Mouse (Mus musculus) MEL (cell line): Measurements from ENCODE around the gene Rnf151. TPM values are rescaled to one million over a fixed set of nuclear protein-coding genes. Genes with fewer than 3 reads are reported as not detected.

Source experiments
- DNase-seq: peaks from one replicate; pipeline ENCODE4 v3.0.0; 2011; ENCODE audit warnings: low read depth, low spot score
- H3K27ac ChIP-seq: 2 replicates; pipeline ENCODE4 v1.5.1; 2012; ENCODE audit warnings: low read depth, mild to moderate bottlenecking, control low read depth, low read length, moderate library complexity; ENCODE audit not compliant: control insufficient read depth
- H3K27me3 ChIP-seq, 2 experiments: fragments of 150-350 bp in 1 of 2; sonication (generic) in 1 of 2; 2 replicates each; pipeline ENCODE4 v1.6.1; 2012; ENCODE audit warnings: low read length in 2 of 2, mild to moderate bottlenecking in 2 of 2, improper control_type of control experiment in 1 of 2, moderate library complexity in 1 of 2; ENCODE audit not compliant: insufficient read depth in 2 of 2, control insufficient read depth in 1 of 2
- H3K36me3 ChIP-seq, 2 experiments: 2 replicates each; pipeline ENCODE4 v1.6.1; 2012 to 2014; ENCODE audit warnings: low read length in 2 of 2, improper control_type of control experiment in 1 of 2, inconsistent platforms in 1 of 2, mild to moderate bottlenecking in 1 of 2; ENCODE audit not compliant: insufficient read depth in 2 of 2, control insufficient read depth in 1 of 2
- H3K4me1 ChIP-seq, 2 experiments: fragments of 150-350 bp in 1 of 2; sonication (generic) in 1 of 2; 2 replicates each; pipeline ENCODE4 v1.6.1; 2012; ENCODE audit warnings: low read length in 2 of 2, improper control_type of control experiment in 1 of 2, mild to moderate bottlenecking in 1 of 2; ENCODE audit not compliant: insufficient read depth in 2 of 2, control insufficient read depth in 1 of 2
- H3K4me3 ChIP-seq, 2 experiments: fragments of 150-350 bp in 1 of 2; sonication (generic) in 1 of 2; 2 replicates each; pipeline ENCODE4 v1.5.1; 2012; ENCODE audit warnings: low read depth in 2 of 2, low read length in 2 of 2, mild to moderate bottlenecking in 2 of 2, moderate library complexity in 2 of 2, control low read depth in 1 of 2, improper control_type of control experiment in 1 of 2; ENCODE audit not compliant: control insufficient read depth in 1 of 2, insufficient read depth in 1 of 2
- H3K79me2 ChIP-seq: 2 replicates; pipeline ENCODE4 v1.6.1; 2012; ENCODE audit warnings: mild to moderate bottlenecking, low read length, moderate library complexity; ENCODE audit not compliant: control insufficient read depth, poor library complexity, insufficient read depth
- H3K9ac ChIP-seq: 2 replicates; pipeline ENCODE4 v1.6.1; 2012; ENCODE audit warnings: low read depth, mild to moderate bottlenecking, control low read depth, low read length, moderate library complexity; ENCODE audit not compliant: control insufficient read depth, poor library complexity, severe bottlenecking
- H3K9me3 ChIP-seq: fragments of 150-350 bp; sonication (generic); replicated peaks from 2 replicates; pipeline ENCODE4 v1.6.1; 2012; ENCODE audit warnings: mild to moderate bottlenecking, low read length, improper control_type of control experiment, moderate library complexity; ENCODE audit not compliant: insufficient read depth
- CHD2 ChIP-seq: IDR thresholded peaks from 2 replicates; pipeline ENCODE4 v1.6.1; 2011; ENCODE audit warnings: low read length, improper control_type of control experiment
- ELF1 ChIP-seq: IDR thresholded peaks from 2 replicates; pipeline ENCODE4 v1.6.1; 2014; ENCODE audit warnings: low read depth, mild to moderate bottlenecking, inconsistent platforms, low read length, improper control_type of control experiment, moderate library complexity
- EP300 ChIP-seq, 2 experiments: IDR thresholded peaks; 2 replicates each; pipeline ENCODE4 v1.6.1; 2011; ENCODE audit warnings: improper control_type of control experiment in 2 of 2, low read length in 2 of 2, low read depth in 1 of 2, mild to moderate bottlenecking in 1 of 2
- ETS1 ChIP-seq: IDR thresholded peaks from 2 replicates; pipeline ENCODE4 v1.6.1; 2012; ENCODE audit warnings: low read depth, mild to moderate bottlenecking, inconsistent platforms, low read length, improper control_type of control experiment, moderate library complexity
- GABPA ChIP-seq: IDR thresholded peaks from 2 replicates; pipeline ENCODE4 v1.6.1; 2012; ENCODE audit warnings: low read depth, mild to moderate bottlenecking, inconsistent platforms, low read length, improper control_type of control experiment, moderate library complexity
- GATA1 ChIP-seq: IDR thresholded peaks from 2 replicates; pipeline ENCODE4 v1.6.1; 2011; ENCODE audit warnings: low read depth, low read length, improper control_type of control experiment
- HCFC1 ChIP-seq: IDR thresholded peaks from 2 replicates; pipeline ENCODE4 v1.6.1; 2012; ENCODE audit warnings: low read depth, mild to moderate bottlenecking, inconsistent platforms, low read length, improper control_type of control experiment, moderate library complexity
- JUND ChIP-seq: IDR thresholded peaks from 2 replicates; pipeline ENCODE4 v1.6.1; 2011; ENCODE audit warnings: low read depth, mild to moderate bottlenecking, improper control_type of control experiment, low read length
- MAFK ChIP-seq: IDR thresholded peaks from 2 replicates; pipeline ENCODE4 v1.6.1; 2011; ENCODE audit warnings: low read depth, mild to moderate bottlenecking, low read length, improper control_type of control experiment, borderline replicate concordance
- MAX ChIP-seq: IDR thresholded peaks from 2 replicates; pipeline ENCODE4 v1.6.1; 2011; ENCODE audit warnings: low read length, improper control_type of control experiment
- MAZ ChIP-seq: IDR thresholded peaks from 2 replicates; pipeline ENCODE4 v1.6.1; 2012; ENCODE audit warnings: low read depth, mild to moderate bottlenecking, inconsistent platforms, low read length, improper control_type of control experiment
- MEF2A ChIP-seq: IDR thresholded peaks from 2 replicates; pipeline ENCODE4 v1.6.1; 2014; ENCODE audit warnings: low read depth, mild to moderate bottlenecking, inconsistent platforms, low read length, improper control_type of control experiment; ENCODE audit not compliant: poor library complexity, insufficient replicate concordance, severe bottlenecking; ENCODE audit errors: extremely low read depth
- MXI1 ChIP-seq: IDR thresholded peaks from 2 replicates; pipeline ENCODE4 v1.6.1; 2011; ENCODE audit warnings: mild to moderate bottlenecking, low read depth, low read length, improper control_type of control experiment
- MYB ChIP-seq: IDR thresholded peaks from 2 replicates; pipeline ENCODE4 v1.6.1; 2011; ENCODE audit warnings: mild to moderate bottlenecking, low read depth, low read length, improper control_type of control experiment
- MYC ChIP-seq: IDR thresholded peaks from 2 replicates; pipeline ENCODE4 v1.6.1; 2011; ENCODE audit warnings: low read depth, mild to moderate bottlenecking, low read length, improper control_type of control experiment, moderate library complexity
- NELFE ChIP-seq: IDR thresholded peaks from 2 replicates; pipeline ENCODE4 v1.6.1; 2011; ENCODE audit warnings: low read depth, low read length, improper control_type of control experiment
- NRF1 ChIP-seq: IDR thresholded peaks from 2 replicates; pipeline ENCODE4 v1.6.1; 2014; ENCODE audit warnings: low read depth, mild to moderate bottlenecking, inconsistent platforms, low read length, improper control_type of control experiment, moderate library complexity; ENCODE audit not compliant: poor library complexity, insufficient read depth, severe bottlenecking
- POLR2A ChIP-seq, 2 experiments: IDR thresholded peaks; 2 replicates each; pipeline ENCODE4 v1.6.1; 2011 to 2012; ENCODE audit warnings: low read length in 2 of 2, mild to moderate bottlenecking in 2 of 2, control low read depth in 1 of 2, improper control_type of control experiment in 1 of 2, low read depth in 1 of 2, moderate library complexity in 1 of 2; ENCODE audit not compliant: control insufficient read depth in 1 of 2, insufficient read depth in 1 of 2, poor library complexity in 1 of 2
- POLR2AphosphoS2 ChIP-seq: IDR thresholded peaks from 2 replicates; pipeline ENCODE4 v1.6.1; 2011; ENCODE audit warnings: low read length, improper control_type of control experiment
- RAD21 ChIP-seq: IDR thresholded peaks from 2 replicates; pipeline ENCODE4 v1.6.1; 2011; ENCODE audit warnings: mild to moderate bottlenecking, low read depth, low read length, improper control_type of control experiment
- SIN3A ChIP-seq: IDR thresholded peaks from 2 replicates; pipeline ENCODE4 v1.6.1; 2012; ENCODE audit warnings: low read length, improper control_type of control experiment, inconsistent platforms
- SMC3 ChIP-seq: IDR thresholded peaks from 2 replicates; pipeline ENCODE4 v1.6.1; 2011; ENCODE audit warnings: low read depth, low read length, improper control_type of control experiment
- TCF12 ChIP-seq: IDR thresholded peaks from 2 replicates; pipeline ENCODE4 v1.6.1; 2014; ENCODE audit warnings: low read depth, mild to moderate bottlenecking, inconsistent platforms, low read length, improper control_type of control experiment, moderate library complexity
- UBTF ChIP-seq: IDR thresholded peaks from 2 replicates; pipeline ENCODE4 v1.6.1; 2012; ENCODE audit warnings: low read depth, mild to moderate bottlenecking, inconsistent platforms, low read length, improper control_type of control experiment, moderate library complexity, borderline replicate concordance; ENCODE audit not compliant: insufficient read depth
- ZC3H11A ChIP-seq: IDR thresholded peaks from 2 replicates; pipeline ENCODE4 v1.6.1; 2012; ENCODE audit warnings: low read depth, mild to moderate bottlenecking, inconsistent platforms, low read length, improper control_type of control experiment
- ZKSCAN1 ChIP-seq: IDR thresholded peaks from 2 replicates; pipeline ENCODE4 v1.6.1; 2012; ENCODE audit warnings: low read depth, mild to moderate bottlenecking, inconsistent platforms, low read length, improper control_type of control experiment, moderate library complexity
- ZNF384 ChIP-seq: IDR thresholded peaks from 2 replicates; pipeline ENCODE4 v1.6.1; 2012; ENCODE audit warnings: low read depth, mild to moderate bottlenecking, inconsistent platforms, low read length, improper control_type of control experiment
- polyA plus RNA-seq, 2 experiments: library from polyadenylated mRNA; stranded (reverse) in 1 of 2; unstranded in 1 of 2; fragments of >175 nt in 1 of 2; fragments of >200 nt in 1 of 2; gene quantifications; 2 replicates each; pipeline versions ENCODE4 v1.2.1 to v1.2.4; 2012; ENCODE audit warnings: low replicate concordance in 2 of 2, low read depth in 1 of 2; ENCODE audit not compliant: insufficient read length in 2 of 2, insufficient read depth in 1 of 2, missing spikeins in 1 of 2
- total RNA-seq: library from RNA; depleted of rRNA; stranded (reverse); fragments of 300-350 nt; gene quantifications from 2 replicates; pipeline ENCODE4 v1.2.3, GENCODE M21; 2012

Rnf151 gene
- total and polyA plus RNA-seq, 3 experiments: 0.23 to 0.40 TPM; not detected in 1

GRCm38 (mm10) chr17:24733434-24734050 is 15.7 kb upstream of the Rnf151 start:
- H3K79me2 ChIP-seq: peaks cover 2% of the 10 kb centered on the region; the same call in 1 of the 2 replicates
- no peak for TF ChIP-seq JUND
- no peak for TF ChIP-seq MAFK
- TF ChIP-seq GATA1: no peak
- no peak for TF ChIP-seq POLR2AphosphoS2
- no peak for TF ChIP-seq RAD21
- no peak for TF ChIP-seq ZKSCAN1
- TF ChIP-seq HCFC1: no peak
- TF ChIP-seq ELF1: no peak
- TF ChIP-seq UBTF: no peak
- no peak for TF ChIP-seq GABPA
- TF ChIP-seq MAX: no peak
- TF ChIP-seq NELFE: no peak
- no peak for TF ChIP-seq EP300 (IDR thresholded peaks at IDR 0.05; ENCODE audit: low read depth in 1 of 2, low read length in 2 of 2)
- TF ChIP-seq MEF2A: no peak
- H3K9ac ChIP-seq: no peak overlapping the region
- no peak overlapping the region for H3K4me3 ChIP-seq
- H3K4me1 ChIP-seq: peaks cover 0 to 22% of the 10 kb centered on the region in 2 experiments; a peak in 2 of 4 replicates
- H3K9me3 ChIP-seq: no peaks in the 10 kb centered on the region
- no peak for DNase-seq
- H3K36me3 ChIP-seq: peaks cover 0 to 10% of the 10 kb centered on the region in 2 experiments; a peak in 1 of 4 replicates
- no peaks in the 10 kb centered on the region for H3K27me3 ChIP-seq
- no peak overlapping the region for H3K27ac ChIP-seq

DNA sequence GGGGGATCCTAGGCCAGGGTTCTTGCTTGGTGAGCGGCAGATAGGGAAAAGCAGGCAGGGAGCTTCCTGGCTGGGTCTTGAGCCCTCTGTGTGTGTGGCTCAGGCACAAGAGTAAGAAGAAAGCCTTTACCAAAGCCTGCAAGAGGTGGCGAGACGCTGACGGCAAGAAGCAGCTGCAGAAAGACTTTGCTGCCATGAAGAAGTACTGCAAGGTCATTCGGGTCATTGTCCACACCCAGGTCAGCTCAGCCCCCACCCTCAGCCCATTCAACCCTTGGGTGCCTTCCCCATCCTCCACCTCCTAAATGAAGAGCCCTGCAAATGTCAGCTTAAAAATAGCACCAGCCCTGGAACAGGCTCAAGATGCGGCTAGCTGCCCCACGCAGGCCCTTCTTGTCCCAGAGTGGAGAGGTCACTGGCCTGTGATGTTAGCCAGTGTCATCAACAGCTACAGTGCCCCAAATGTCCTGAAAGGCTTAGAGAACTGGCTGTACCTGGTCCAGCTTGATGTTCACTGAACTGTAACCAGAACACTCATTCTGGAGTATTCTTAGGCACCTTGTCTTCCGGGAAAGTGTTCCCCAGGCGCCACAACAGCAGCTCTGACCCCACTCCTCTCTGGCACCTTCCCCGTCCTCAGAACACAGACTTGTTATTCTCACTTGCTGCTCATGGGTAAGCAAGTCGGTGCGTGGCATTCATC is 14.5 kb upstream of the Rnf151 start:
- DNase-seq: no peak
- TF ChIP-seq GABPA (no peak), MAZ (no peak), SMC3 (no peak), JUND (no peak), EP300 (IDR thresholded peaks at IDR 0.05; ENCODE audit: low read depth in 1 of 2, low read length in 2 of 2) (no peak), MYB (no peak), MAX (no peak), MXI1 (no peak), NRF1 (no peak), MYC (no peak), TCF12 (no peak), ZNF384 (no peak), MAFK (no peak), MEF2A (no peak), POLR2A (IDR thresholded peaks at IDR 0.05; ENCODE audit: control insufficient read depth in 1 of 2, insufficient read depth in 1 of 2, low read depth in 1 of 2, low read length in 2 of 2, poor library complexity in 1 of 2) (no peak), ZC3H11A (no peak), SIN3A (no peak), CHD2 (no peak), POLR2AphosphoS2 (no peak), ETS1 (no peak)
- no peaks in the 10 kb centered on the region for H3K27me3 ChIP-seq
- H3K4me3 ChIP-seq: no peak overlapping the region
- peaks cover 0 to 7% of the 10 kb centered on the region in 2 experiments; a peak in 1 of 4 replicates for H3K36me3 ChIP-seq
- peaks cover 0 to 19% of the 10 kb centered on the region in 2 experiments; a peak in 2 of 4 replicates for H3K4me1 ChIP-seq
- H3K27ac ChIP-seq: no peak overlapping the region
- no peaks in the 10 kb centered on the region for H3K9me3 ChIP-seq
- H3K9ac ChIP-seq: no peak overlapping the region
- H3K79me2 ChIP-seq: peaks cover 2% of the 10 kb centered on the region; the same call in 1 of the 2 replicates
